Mouse (Mus musculus) NIH3T3 (cell line): ENCODE measurements around the gene Caskin2.
"Not testable (repeated sequence)": the region's sequence is repeated elsewhere in the genome, so short reads cannot be mapped to it uniquely, and the experiment has no call there.

ENCODE experiments used
- DNase-seq: peaks from one replicate; pipeline ENCODE4 v3.0.0-alpha.2; 2012; ENCODE audit warnings: low read depth

Gene Caskin2

GRCm38 (mm10) chr11:115765103-115765606 is 48.3 kb downstream of the Caskin2 start, which contains the start of gene Tmem94:
Gene Tmem94 (plus strand): TSS chr11:115765433.
- peak; percentile 99 for DNase-seq

DNA sequence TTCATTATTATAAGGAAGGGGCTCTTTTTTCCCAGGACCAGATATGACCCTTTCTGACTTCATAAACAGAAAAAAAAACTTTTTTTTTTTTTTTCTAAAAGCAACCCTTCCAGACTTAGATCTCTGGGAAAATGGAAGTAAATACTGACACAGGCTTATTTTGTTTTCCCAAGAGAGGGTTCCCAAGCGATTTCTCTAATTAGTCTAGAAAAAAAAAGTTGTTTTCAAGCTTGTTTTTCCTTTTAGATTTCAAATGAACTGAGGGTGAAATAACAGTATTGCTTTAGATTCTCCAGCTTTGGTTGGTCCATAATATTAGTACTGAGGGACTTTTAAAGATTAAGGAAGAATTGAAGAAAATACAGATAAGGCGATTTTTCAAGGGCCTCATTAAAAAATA is 48.7 kb downstream of the Caskin2 start:
- DNase-seq: no peak

DNA sequence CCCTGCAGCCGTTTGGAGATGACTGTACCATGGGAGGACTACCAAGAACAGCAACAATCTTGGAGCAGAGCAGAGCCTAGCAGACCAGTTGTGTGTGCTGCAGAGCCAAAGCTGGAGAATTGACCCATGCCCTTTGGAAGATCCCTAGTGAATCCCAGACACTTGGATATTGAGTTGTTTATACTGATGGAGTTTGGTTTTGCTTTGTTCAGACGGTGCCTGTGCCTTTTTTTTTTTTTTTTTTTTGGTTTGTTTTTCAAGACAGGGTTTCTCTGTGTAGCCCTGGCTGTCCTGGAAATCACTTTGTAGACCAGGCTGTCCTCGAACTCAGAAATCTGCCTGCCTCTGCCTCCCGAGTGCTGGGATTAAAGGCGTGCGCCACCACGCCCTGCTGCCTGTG is 51.3 kb downstream of the Caskin2 start:
- DNase-seq: not testable (repeated sequence)

GRCm38 (mm10) chr11:115753485-115753884 is 60.0 kb downstream of the Caskin2 start:
- DNase-seq: no peak

- no peak for DNase-seq
Observed at GRCm38 (mm10) chr11:115752653-115753052, 60.8 kb downstream of the Caskin2 start.

- no peak for DNase-seq
Observed at GRCm38 (mm10) chr11:115751725-115752124, 61.7 kb downstream of the Caskin2 start.

DNA sequence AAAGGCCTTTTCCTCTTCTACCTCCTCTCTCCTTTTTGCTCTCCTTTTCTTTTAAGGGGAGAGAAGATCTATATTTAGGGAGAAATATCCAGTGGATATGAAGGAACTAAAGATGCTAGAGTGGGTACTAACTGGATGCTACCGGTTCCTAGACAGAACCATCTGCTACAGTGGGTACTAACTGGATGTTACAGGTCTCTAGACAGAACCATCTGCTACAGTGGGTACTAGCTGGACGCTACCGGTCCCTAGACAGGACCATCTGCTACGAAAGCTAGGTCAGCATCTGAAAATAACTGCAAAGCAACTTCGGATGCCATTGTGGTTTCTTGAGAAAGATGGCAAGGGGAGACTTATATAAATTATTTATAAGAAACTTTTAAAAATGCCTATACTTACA is 63.6 kb downstream of the Caskin2 start:
- no peak for DNase-seq
